Mouse (Mus musculus) heart, embryonic 14.5 days (tissue): Measurements from ENCODE around the gene Dab1. TPM values are rescaled to one million over a fixed set of nuclear protein-coding genes. Genes with fewer than 3 reads are reported as not detected.

ENCODE experiments used
- ATAC-seq: fragments of 200-750 bp; cut with Nextera tagmentation; 2 replicates; pipeline ENCODE4 v1.8.0; 2017; ENCODE audit warnings: low read depth, moderate TSS enrichment; ENCODE audit not compliant: insufficient number of reproducible peaks, insufficient read depth, low FRiP score
- H3K27ac ChIP-seq, 2 experiments: fragments of 200-500 bp in 1 of 2; fragments of 300-500 bp in 1 of 2; sonication (generic) in 1 of 2; replicated peaks in 1 of 2; 2 replicates each; pipeline ENCODE4 v1.5.1; 2012 to 2014; ENCODE audit warnings: low read depth in 2 of 2, low read length in 2 of 2, control low read depth in 1 of 2, mild to moderate bottlenecking in 1 of 2, mixed read lengths in 1 of 2; ENCODE audit not compliant: control insufficient read depth in 1 of 2, insufficient read depth in 1 of 2
- H3K27me3 ChIP-seq: fragments of 300-500 bp; sonication (generic); 2 replicates; pipeline ENCODE4 v1.6.1; 2014; ENCODE audit warnings: mild to moderate bottlenecking, low read length, control low read depth; ENCODE audit not compliant: control insufficient read depth, insufficient read depth
- H3K36me3 ChIP-seq: fragments of 300-500 bp; sonication (generic); 2 replicates; pipeline ENCODE4 v1.6.1; 2014; ENCODE audit warnings: mild to moderate bottlenecking, control low read depth, low read length, mixed read lengths; ENCODE audit not compliant: control insufficient read depth, insufficient read depth
- H3K4me1 ChIP-seq, 2 experiments: fragments of 200-500 bp in 1 of 2; fragments of 300-500 bp in 1 of 2; sonication (generic) in 1 of 2; 2 replicates each; pipeline ENCODE4 v1.6.1; 2012 to 2014; ENCODE audit warnings: low read length in 2 of 2, control low read depth in 1 of 2, mixed read lengths in 1 of 2; ENCODE audit not compliant: control insufficient read depth in 2 of 2, insufficient read depth in 2 of 2
- H3K4me2 ChIP-seq: fragments of 300-500 bp; sonication (generic); 2 replicates; pipeline ENCODE4 v1.6.1; 2014; ENCODE audit warnings: mild to moderate bottlenecking, low read length
- H3K4me3 ChIP-seq, 2 experiments: fragments of 200-500 bp in 1 of 2; fragments of 300-500 bp in 1 of 2; sonication (generic) in 1 of 2; 2 replicates each; pipeline ENCODE4 v1.5.1; 2012 to 2014; ENCODE audit warnings: low read length in 2 of 2, mild to moderate bottlenecking in 2 of 2, control low read depth in 1 of 2, low read depth in 1 of 2, moderate library complexity in 1 of 2; ENCODE audit not compliant: control insufficient read depth in 1 of 2, insufficient read depth in 1 of 2
- H3K9ac ChIP-seq: fragments of 300-500 bp; sonication (generic); 2 replicates; pipeline ENCODE4 v1.6.1; 2014; ENCODE audit warnings: mild to moderate bottlenecking, low read length
- H3K9me3 ChIP-seq: fragments of 300-500 bp; sonication (generic); 2 replicates; pipeline ENCODE4 v1.6.1; 2016; ENCODE audit warnings: low read length, control low read depth; ENCODE audit not compliant: control insufficient read depth
- WGBS: fragments of 180-500 bp; shearing (Covaris S2); extraction: QIAGEN DNeasy Blood & Tissue Kit; methylation state at CpG from one replicate; pipeline ENCODE4 v1.1.7; 2014; 5-methylcytosine and 5-hydroxymethylcytosine counted together
- polyA plus RNA-seq: library from polyadenylated mRNA; unstranded; fragments of >200 nt; fragmentation: Nextera tagmentation; extraction: Ambion mirVana; gene quantifications from 2 replicates; pipeline ENCODE4 v1.2.1, GENCODE M21; 2014

The Dab1 gene
- polyA plus RNA-seq, 1 experiment from 2014 or later, result 0.99 TPM

GRCm38 (mm10) chr4:103974536-103974935, 355.4 kb downstream of the Dab1 start:
- no peak overlapping the region for H3K9ac ChIP-seq
- no peaks in the 10 kb centered on the region for H3K27me3 ChIP-seq
- H3K4me3 ChIP-seq, result no peak overlapping the region
- H3K4me2 ChIP-seq, result no peak overlapping the region
- no peaks in the 10 kb centered on the region for H3K9me3 ChIP-seq
- 68% methylated on average over 2 of the region's 2 CpGs for WGBS
- ATAC-seq, result no peak
- no peaks in the 10 kb centered on the region for H3K4me1 ChIP-seq
- H3K36me3 ChIP-seq, result no peaks in the 10 kb centered on the region
- no peak overlapping the region for H3K27ac ChIP-seq

DNA sequence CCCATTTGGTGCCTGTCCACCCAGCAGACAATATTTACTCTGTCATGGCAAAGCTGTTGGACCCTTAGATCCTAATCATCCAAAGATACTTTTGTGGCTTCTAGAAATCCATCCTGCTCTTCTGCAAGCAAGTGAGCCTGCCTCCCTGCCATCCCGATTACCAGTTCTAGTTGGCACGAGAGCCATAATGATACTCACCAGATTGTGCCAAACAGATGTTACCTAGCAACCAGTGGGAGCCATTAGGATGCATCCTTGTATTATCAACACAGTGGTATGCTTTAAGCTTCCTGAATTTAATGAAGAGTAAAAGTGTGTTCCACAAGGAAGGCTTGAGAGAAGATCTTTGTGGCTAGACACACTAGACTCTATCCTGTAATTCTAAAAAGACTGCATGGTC, 355.8 kb downstream of the Dab1 start:
- H3K27me3 ChIP-seq, result no peaks in the 10 kb centered on the region
- no peaks in the 10 kb centered on the region for H3K36me3 ChIP-seq
- no peak overlapping the region for H3K9ac ChIP-seq
- no peaks in the 10 kb centered on the region for H3K9me3 ChIP-seq
- ATAC-seq, result no peak
- no peaks in the 10 kb centered on the region for H3K4me1 ChIP-seq
- H3K4me2 ChIP-seq, result no peak overlapping the region
- H3K27ac ChIP-seq, result no peak overlapping the region
- 72% methylated on average over 2 of the region's 2 CpGs for WGBS
- H3K4me3 ChIP-seq, result no peak overlapping the region

DNA sequence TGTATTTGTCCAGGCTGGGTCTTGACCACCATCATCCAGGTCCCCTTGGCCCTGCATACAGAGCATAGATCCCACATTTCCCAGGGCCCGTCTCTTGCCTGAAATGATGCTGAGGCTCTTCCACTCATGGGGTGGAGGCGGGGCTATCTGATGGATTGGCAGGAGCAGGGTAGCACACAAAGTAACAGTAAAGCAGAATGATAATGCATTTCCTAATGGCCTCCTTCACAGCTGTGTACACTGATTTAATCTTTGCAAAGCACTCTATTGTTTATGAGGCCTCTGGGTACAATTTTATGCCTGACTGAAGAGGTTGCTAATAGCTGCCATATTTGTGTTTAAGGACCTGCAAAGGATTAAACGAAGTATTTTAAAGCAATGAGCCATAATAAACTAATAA, 374.7 kb downstream of the Dab1 start:
- WGBS, result 66% methylated on average over 3 of the region's 3 CpGs
- no peaks in the 10 kb centered on the region for H3K27me3 ChIP-seq
- no peaks in the 10 kb centered on the region for H3K4me1 ChIP-seq
- H3K9me3 ChIP-seq, result no peaks in the 10 kb centered on the region
- H3K36me3 ChIP-seq, result no peaks in the 10 kb centered on the region
- ATAC-seq, result no peak
- H3K9ac ChIP-seq, result no peak overlapping the region
- H3K27ac ChIP-seq, result no peak overlapping the region
- no peak overlapping the region for H3K4me2 ChIP-seq
- H3K4me3 ChIP-seq, result no peak overlapping the region

- no peak overlapping the region for H3K27ac ChIP-seq
- no peaks in the 10 kb centered on the region for H3K4me1 ChIP-seq
- no peak for ATAC-seq
- H3K27me3 ChIP-seq, result no peaks in the 10 kb centered on the region
- no peak overlapping the region for H3K4me2 ChIP-seq
- H3K9ac ChIP-seq, result no peak overlapping the region
- 79% methylated on average over 1 of the region's 1 CpGs for WGBS
- H3K36me3 ChIP-seq, result no peaks in the 10 kb centered on the region
- no peaks in the 10 kb centered on the region for H3K9me3 ChIP-seq
- no peak overlapping the region for H3K4me3 ChIP-seq
These were observed 375.2 kb downstream of the Dab1 start for GRCm38 (mm10) chr4:103994406-103994805.

DNA sequence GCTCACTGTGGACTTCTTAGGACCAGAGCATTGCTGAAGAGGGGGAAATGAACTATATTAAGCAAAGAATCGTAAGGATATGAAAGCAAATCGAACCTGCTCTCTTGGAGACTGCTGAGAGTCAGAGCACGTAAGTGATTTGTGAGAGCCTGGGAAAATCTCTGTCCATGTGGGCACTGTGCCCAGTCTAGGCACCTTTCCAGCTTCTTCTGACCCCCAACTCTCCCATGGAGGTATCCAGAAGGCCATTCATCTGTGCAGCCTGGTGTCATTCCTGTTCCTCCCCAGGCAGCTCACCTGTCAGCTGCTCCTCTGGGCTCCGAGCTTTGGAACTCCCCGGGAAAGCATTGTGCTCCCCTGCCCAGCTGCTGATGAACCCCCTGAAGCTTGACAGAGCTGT, 389.2 kb downstream of the Dab1 start:
- 58% methylated on average over 5 of the region's 5 CpGs for WGBS
- ATAC-seq, result no peak
- no peaks in the 10 kb centered on the region for H3K27me3 ChIP-seq

GRCm38 (mm10) chr4:104011683-104012082, 392.5 kb downstream of the Dab1 start:
- Histone ChIP-seq H3K4me2 (no peak overlapping the region), H3K4me3 (no peak overlapping the region), H3K9ac (no peak overlapping the region), H3K27ac (no peak overlapping the region), H3K4me1 (no peaks in the 10 kb centered on the region), H3K9me3 (no peaks in the 10 kb centered on the region), H3K27me3 (no peaks in the 10 kb centered on the region), H3K36me3 (no peaks in the 10 kb centered on the region)
- WGBS, result 60% methylated on average over 4 of the region's 4 CpGs
- ATAC-seq, result no peak

More for the DNA sequence above, 389.2 kb downstream of the Dab1 start:
- no peak overlapping the region for H3K4me3 ChIP-seq
- H3K9ac ChIP-seq, result no peak overlapping the region
- H3K9me3 ChIP-seq, result no peaks in the 10 kb centered on the region
- no peaks in the 10 kb centered on the region for H3K36me3 ChIP-seq
- no peak overlapping the region for H3K27ac ChIP-seq
- H3K4me1 ChIP-seq, result no peaks in the 10 kb centered on the region
- no peak overlapping the region for H3K4me2 ChIP-seq

DNA sequence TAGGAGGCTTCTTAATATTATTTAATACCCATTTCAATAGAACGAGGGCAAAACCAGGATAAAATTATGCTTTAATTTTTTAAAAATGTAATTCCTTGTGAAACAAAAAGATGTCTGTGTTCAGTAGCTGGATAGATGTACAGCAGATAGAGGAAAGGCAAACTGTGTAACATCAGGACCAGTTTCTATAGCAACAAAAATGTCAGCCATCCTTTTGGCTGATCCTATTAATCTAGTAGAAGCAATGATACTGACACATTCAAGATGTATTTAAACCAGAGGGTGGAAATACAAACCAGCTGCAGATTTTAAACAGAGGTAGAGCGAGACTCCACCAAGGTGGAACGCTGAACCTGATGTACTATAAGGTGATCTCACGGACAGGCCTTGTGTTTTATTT, 393.0 kb downstream of the Dab1 start:
- WGBS, result 85% methylated on average over 4 of the region's 4 CpGs
- ATAC-seq, result no peak
- Histone ChIP-seq H3K9ac (no peak overlapping the region), H3K4me1 (no peaks in the 10 kb centered on the region), H3K4me3 (no peak overlapping the region), H3K9me3 (no peaks in the 10 kb centered on the region), H3K4me2 (no peak overlapping the region), H3K36me3 (no peaks in the 10 kb centered on the region), H3K27ac (no peak overlapping the region), H3K27me3 (no peaks in the 10 kb centered on the region; the same call in 1 of the 2 replicates)

DNA sequence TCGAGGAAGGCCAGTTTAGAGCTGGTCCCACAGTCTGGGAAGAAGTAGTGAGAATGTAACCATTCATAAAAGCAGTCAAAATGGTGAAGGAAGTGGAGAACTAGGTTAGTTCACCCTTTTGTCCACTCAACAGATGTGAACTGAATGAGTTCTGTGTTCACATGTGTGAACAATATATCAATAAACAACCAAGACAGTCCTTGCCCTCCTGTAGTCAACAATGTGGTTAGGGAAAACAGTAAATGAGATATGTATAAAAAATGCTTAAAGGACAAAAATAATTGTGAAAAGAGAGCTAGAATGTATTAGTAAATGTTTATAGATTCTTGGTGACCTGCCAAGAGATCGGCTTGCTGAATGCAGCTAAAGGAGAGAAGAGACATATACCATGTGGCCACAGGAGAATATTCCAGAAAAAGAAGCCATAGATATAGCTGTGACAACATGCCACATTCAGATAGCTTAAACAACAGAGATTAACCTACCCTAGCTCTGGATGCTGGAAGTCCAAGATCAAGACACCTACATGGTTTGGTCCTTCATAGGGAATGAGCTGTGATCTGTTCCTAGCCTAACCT, 406.0 kb downstream of the Dab1 start:
- Histone ChIP-seq H3K4me1 (no peaks in the 10 kb centered on the region), H3K36me3 (no peaks in the 10 kb centered on the region), H3K4me3 (no peak overlapping the region), H3K27me3 (no peaks in the 10 kb centered on the region), H3K4me2 (no peak overlapping the region), H3K9me3 (no peaks in the 10 kb centered on the region), H3K27ac (no peak overlapping the region), H3K9ac (no peak overlapping the region)
- 58% methylated on average over 2 of the region's 2 CpGs for WGBS
- ATAC-seq, result no peak
